Mouse (Mus musculus) spleen, adult 2 months (tissue): ENCODE measurements around the gene Arhgap31. TPM values are rescaled to one million over a fixed set of nuclear protein-coding genes. Genes with fewer than 3 reads are reported as not detected.

ENCODE experiments used
- DNase-seq, 2 experiments: peaks; one replicate each; pipeline versions ENCODE4 v3.0.0 to v3.0.0-alpha.2; 2012 to 2021; ENCODE audit warnings: low spot score in 2 of 2, low read depth in 1 of 2
- H3K27ac ChIP-seq: fragments of 200-500 bp; 2 replicates; pipeline ENCODE4 v1.5.1; 2012; ENCODE audit warnings: low read length, inconsistent platforms; ENCODE audit not compliant: insufficient read depth
- H3K27me3 ChIP-seq: fragments of 200-500 bp; 2 replicates; pipeline ENCODE4 v1.6.1; 2012; ENCODE audit warnings: mild to moderate bottlenecking, moderate library complexity, low read length, inconsistent platforms; ENCODE audit not compliant: control insufficient read depth, insufficient read depth
- H3K36me3 ChIP-seq: fragments of 200-500 bp; 2 replicates; pipeline ENCODE4 v1.6.1; 2012; ENCODE audit warnings: mild to moderate bottlenecking, low read length, inconsistent platforms; ENCODE audit not compliant: control insufficient read depth, insufficient read depth
- H3K4me1 ChIP-seq: fragments of 200-500 bp; 2 replicates; pipeline ENCODE4 v1.6.1; 2011; ENCODE audit warnings: inconsistent platforms; ENCODE audit not compliant: control insufficient read depth, insufficient read depth, insufficient read length
- H3K4me3 ChIP-seq: fragments of 200-500 bp; 2 replicates; pipeline ENCODE4 v1.5.1; 2011; ENCODE audit warnings: mild to moderate bottlenecking, inconsistent platforms; ENCODE audit not compliant: insufficient read depth, insufficient read length; ENCODE audit errors: extremely low read depth
- CTCF ChIP-seq: fragments of 200-500 bp; IDR thresholded peaks from 2 replicates; pipeline ENCODE4 v1.5.1; 2011; ENCODE audit warnings: mild to moderate bottlenecking, inconsistent platforms; ENCODE audit not compliant: insufficient read depth, insufficient read length, insufficient replicate concordance; ENCODE audit errors: extremely low read depth
- POLR2A ChIP-seq: fragments of 200-500 bp; IDR thresholded peaks from 2 replicates; pipeline ENCODE4 v1.6.1; 2011; ENCODE audit warnings: low read depth, low read length, inconsistent platforms
- WGBS: fragments of 180-500 bp; shearing (Covaris S2); methylation state at CpG from one replicate; pipeline ENCODE4 v1.1.7; 2018; 5-methylcytosine and 5-hydroxymethylcytosine counted together
- polyA plus RNA-seq: library from polyadenylated mRNA; depleted of rRNA; stranded (reverse); fragments of >200 nt; gene quantifications from 2 replicates; pipeline ENCODE4 v1.2.3, GENCODE M21; 2012

Arhgap31 gene
- polyA plus RNA-seq, 1 experiment = 3.7 TPM

DNA sequence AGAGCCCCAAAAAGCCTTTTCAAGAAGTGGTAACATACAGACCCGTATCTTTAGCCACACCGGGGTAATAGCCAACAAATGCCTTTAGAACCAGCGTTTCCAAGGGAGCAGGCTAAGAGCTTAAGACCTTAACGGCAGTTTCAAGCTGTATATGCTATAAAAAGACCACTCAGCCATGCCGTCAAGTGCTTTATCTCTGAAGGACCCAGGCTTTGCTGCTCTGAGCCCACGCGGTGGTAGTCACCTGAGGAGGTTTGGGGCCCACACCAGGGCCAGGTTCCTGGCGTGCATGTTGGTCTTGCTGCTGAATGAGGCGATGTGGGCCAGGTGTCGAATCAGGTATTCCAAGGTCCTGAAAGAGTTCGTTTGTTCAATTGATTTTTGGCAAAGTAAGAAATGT, 88.8 kb downstream of the Arhgap31 start:
- no peak for TF ChIP-seq POLR2A
- no peak for TF ChIP-seq CTCF
- Histone ChIP-seq H3K36me3 (no peaks in the 10 kb centered on the region), H3K27me3 (no peaks in the 10 kb centered on the region), H3K4me3 (no peak overlapping the region), H3K27ac (no peak overlapping the region), H3K4me1 (no peaks in the 10 kb centered on the region)
- DNase-seq = no peak
- WGBS = 91% methylated on average over 11 of the region's 11 CpGs

GRCm38 (mm10) chr16:38622283-38622682, 90.8 kb downstream of the Arhgap31 start:
- DNase-seq = no peak
- WGBS = 83% methylated on average over 2 of the region's 2 CpGs
- TF ChIP-seq POLR2A = no peak
- TF ChIP-seq CTCF = no peak
- H3K27me3 ChIP-seq = no peaks in the 10 kb centered on the region
- H3K4me1 ChIP-seq = no peaks in the 10 kb centered on the region
- no peaks in the 10 kb centered on the region for H3K36me3 ChIP-seq
- no peak overlapping the region for H3K4me3 ChIP-seq
- no peak overlapping the region for H3K27ac ChIP-seq

DNA sequence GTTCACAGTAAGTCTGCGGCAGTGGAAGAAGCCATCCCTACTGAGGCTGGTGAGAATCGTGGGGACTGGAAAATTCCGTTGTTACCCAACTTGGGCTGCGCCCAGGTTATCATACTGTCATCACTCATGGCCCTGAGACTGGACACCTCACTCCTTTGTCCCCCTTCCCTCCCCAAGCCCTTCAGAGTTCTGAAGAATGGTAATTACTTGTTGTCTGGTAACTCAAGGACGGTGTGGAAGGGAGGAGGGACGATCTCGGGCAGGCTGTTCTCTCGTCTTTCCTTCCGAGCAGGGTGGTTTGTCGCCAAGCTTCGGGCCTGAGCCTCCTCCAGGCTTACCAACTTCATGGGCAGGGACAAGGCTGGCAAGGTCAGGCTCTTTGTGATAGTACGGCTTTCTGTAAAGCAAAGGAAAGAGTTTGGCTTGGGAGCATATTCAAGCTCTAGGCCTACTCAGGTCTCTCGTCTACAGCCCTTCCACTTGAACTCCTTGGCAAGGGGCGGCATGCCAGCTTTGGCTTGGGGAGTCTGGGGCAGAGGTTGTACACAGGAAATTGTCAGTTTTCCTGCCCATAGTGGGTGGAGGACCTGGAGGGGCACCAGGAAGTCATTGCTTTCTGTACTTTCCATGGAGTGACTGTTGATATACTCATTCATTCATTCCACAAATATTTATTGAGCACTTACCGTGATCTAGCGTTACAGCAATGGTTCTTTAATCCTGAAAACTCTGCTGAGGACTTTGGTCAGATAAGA, 92.2 kb downstream of the Arhgap31 start:
- Histone ChIP-seq H3K36me3 (no peaks in the 10 kb centered on the region), H3K4me3 (no peak overlapping the region), H3K27me3 (no peaks in the 10 kb centered on the region), H3K4me1 (no peaks in the 10 kb centered on the region), H3K27ac (no peak overlapping the region)
- DNase-seq = no peak
- WGBS = 93% methylated on average over 16 of the region's 16 CpGs
- TF ChIP-seq POLR2A = no peak
- no peak for TF ChIP-seq CTCF

DNA sequence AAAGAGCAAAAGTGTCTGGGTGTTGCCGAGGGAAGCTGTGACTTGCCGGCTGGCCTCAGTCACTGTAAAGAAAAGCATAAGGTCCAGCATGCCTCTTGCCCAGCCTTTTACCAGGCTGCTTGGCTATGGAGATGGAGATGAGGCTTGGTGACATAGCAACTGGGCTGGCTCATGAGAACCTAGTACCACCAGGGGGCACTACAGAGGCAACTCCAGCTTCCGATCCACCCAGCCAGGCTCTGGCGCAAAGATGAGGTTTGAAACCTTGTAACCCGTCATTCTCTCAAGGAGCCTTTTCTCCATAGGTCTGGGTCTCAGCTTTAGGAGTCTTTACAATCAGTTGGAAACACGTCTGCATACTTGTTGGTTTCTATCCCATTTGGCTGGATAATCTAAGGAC, 94.0 kb downstream of the Arhgap31 start:
- Histone ChIP-seq H3K4me3 (no peak overlapping the region), H3K4me1 (no peaks in the 10 kb centered on the region), H3K36me3 (no peaks in the 10 kb centered on the region), H3K27me3 (no peaks in the 10 kb centered on the region), H3K27ac (no peak overlapping the region)
- peak; percentile 32 to 53 for DNase-seq
- TF ChIP-seq CTCF (peak; percentile 71; the same call in 1 of the 2 replicates), POLR2A (no peak)
- 34% methylated on average over 6 of the region's 6 CpGs for WGBS

DNA sequence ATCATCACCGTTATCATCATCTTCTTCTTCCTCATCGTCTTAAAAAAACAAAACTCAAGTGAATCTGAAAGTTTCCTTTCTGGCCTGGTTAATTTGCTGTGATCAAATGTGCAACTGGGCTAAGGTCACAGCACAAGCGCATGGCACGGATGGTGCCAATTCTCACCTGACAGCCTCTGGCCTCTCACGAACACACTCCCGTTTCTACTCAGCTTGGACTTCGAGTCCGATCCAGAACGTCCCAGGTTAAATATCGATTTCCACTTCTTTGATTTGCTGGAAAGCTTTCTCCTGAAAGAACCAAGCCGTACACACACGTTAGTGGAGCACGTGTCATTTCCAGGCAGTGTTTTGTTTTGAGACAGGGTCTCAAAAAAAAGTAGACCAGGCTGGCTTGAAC, 95.1 kb downstream of the Arhgap31 start:
- H3K36me3 ChIP-seq = no peaks in the 10 kb centered on the region
- no peak for DNase-seq

DNA sequence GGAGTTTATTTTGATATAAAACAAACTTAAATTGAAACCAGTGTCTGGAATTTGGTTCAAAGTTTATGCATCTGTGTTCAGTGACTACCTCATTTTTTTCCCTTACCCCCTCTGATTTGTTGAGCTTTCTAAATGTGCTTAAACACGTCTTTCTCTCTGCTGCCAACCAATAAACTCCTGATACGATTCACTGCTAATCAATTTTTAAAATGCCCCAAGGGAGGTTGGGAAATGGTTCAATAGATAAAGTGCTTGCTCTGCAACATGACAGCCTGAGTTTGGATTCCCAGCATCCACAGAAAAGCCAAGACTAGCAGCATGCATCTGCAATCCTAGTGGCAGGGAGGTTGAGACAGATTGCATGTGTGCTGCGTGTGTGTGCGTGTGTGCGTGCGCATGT, 99.4 kb downstream of the Arhgap31 start:
- WGBS = 96% methylated on average over 6 of the region's 6 CpGs
- TF ChIP-seq POLR2A = no peak
- TF ChIP-seq CTCF = no peak
- peaks cover 5% of the 10 kb centered on the region for H3K36me3 ChIP-seq

More for the DNA sequence above, 95.1 kb downstream of the Arhgap31 start:
- TF ChIP-seq POLR2A = no peak
- TF ChIP-seq CTCF = no peak
- 92% methylated on average over 13 of the region's 13 CpGs for WGBS
- H3K4me1 ChIP-seq = no peaks in the 10 kb centered on the region
- H3K27ac ChIP-seq = no peak overlapping the region
- no peaks in the 10 kb centered on the region for H3K27me3 ChIP-seq
- H3K4me3 ChIP-seq = no peak overlapping the region

DNA sequence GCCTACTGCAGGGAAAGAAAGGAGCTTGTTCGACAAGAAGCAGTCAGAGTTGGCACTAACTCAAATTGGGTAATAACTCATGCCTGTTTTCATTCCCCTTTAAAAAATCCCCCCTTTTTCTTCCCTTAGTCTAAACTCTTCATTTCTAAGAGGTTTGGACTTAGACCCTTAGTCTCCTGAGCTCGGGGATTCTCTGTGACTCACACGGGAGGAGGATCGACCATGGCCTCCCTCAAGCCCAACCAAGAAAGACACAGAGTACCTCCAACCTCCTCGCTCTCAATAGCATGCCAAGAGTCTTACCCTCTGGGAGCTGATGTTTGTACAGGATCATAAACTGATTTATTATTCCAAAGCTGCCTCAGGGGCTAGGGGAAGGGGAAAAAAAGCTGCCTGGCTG, 100.4 kb downstream of the Arhgap31 start:
- H3K4me3 ChIP-seq = no peak overlapping the region
- no peaks in the 10 kb centered on the region for H3K27me3 ChIP-seq
- no peak for DNase-seq
- H3K4me1 ChIP-seq = no peaks in the 10 kb centered on the region
- 91% methylated on average over 5 of the region's 5 CpGs for WGBS
- H3K27ac ChIP-seq = no peak overlapping the region
- peaks cover 5% of the 10 kb centered on the region for H3K36me3 ChIP-seq
- TF ChIP-seq POLR2A = no peak
- no peak for TF ChIP-seq CTCF

More for the DNA sequence above, 99.4 kb downstream of the Arhgap31 start:
- no peak for DNase-seq
- no peaks in the 10 kb centered on the region for H3K27me3 ChIP-seq
- H3K4me1 ChIP-seq = no peaks in the 10 kb centered on the region
- no peak overlapping the region for H3K4me3 ChIP-seq
- H3K27ac ChIP-seq = no peak overlapping the region
